Mouse (Mus musculus) ES-Bruce4 (cell line): ENCODE results near the gene Pfkp. TPM values are rescaled to one million over a fixed set of nuclear protein-coding genes. Genes with fewer than 3 reads are reported as not detected.

Experiments used
- H3K27ac ChIP-seq: 2 replicates; pipeline ENCODE4 v1.5.1; 2012; ENCODE audit warnings: low read length, inconsistent platforms; ENCODE audit not compliant: insufficient read depth
- H3K27me3 ChIP-seq: 2 replicates; pipeline ENCODE4 v1.6.1; 2012; ENCODE audit warnings: mild to moderate bottlenecking, low read length, inconsistent platforms; ENCODE audit not compliant: control insufficient read depth, poor library complexity, insufficient read depth, severe bottlenecking
- H3K36me3 ChIP-seq: 2 replicates; pipeline ENCODE4 v1.6.1; 2012; ENCODE audit warnings: inconsistent platforms, mild to moderate bottlenecking, low read length, moderate library complexity; ENCODE audit not compliant: control insufficient read depth, poor library complexity, insufficient read depth, severe bottlenecking
- H3K4me1 ChIP-seq: one replicate; pipeline ENCODE4 v1.8.1; 2011; ENCODE audit warnings: low read length; ENCODE audit not compliant: control insufficient read depth, insufficient read depth
- H3K4me3 ChIP-seq: 2 replicates; pipeline ENCODE4 v1.5.1; 2011; ENCODE audit warnings: low read depth, mild to moderate bottlenecking, low read length
- H3K9ac ChIP-seq: 2 replicates; pipeline ENCODE4 v1.6.1; 2012; ENCODE audit warnings: low read depth, mild to moderate bottlenecking, inconsistent platforms; ENCODE audit not compliant: poor library complexity, severe bottlenecking
- H3K9me3 ChIP-seq: replicated peaks from 2 replicates; pipeline ENCODE4 v1.6.1; 2012; ENCODE audit warnings: mild to moderate bottlenecking, low read length, inconsistent platforms; ENCODE audit not compliant: control insufficient read depth, poor library complexity, insufficient read depth, severe bottlenecking
- CTCF ChIP-seq: IDR thresholded peaks from one replicate; pipeline ENCODE4 v1.8.1; 2011; ENCODE audit warnings: low read depth, low read length
- EP300 ChIP-seq: IDR thresholded peaks from 2 replicates; pipeline ENCODE4 v1.6.1; 2011; ENCODE audit warnings: low read depth, low read length; ENCODE audit not compliant: insufficient read depth
- POLR2A ChIP-seq: IDR thresholded peaks from one replicate; pipeline ENCODE4 v1.8.1; 2011; ENCODE audit warnings: low read length; ENCODE audit not compliant: insufficient read depth
- polyA plus RNA-seq: library from polyadenylated mRNA; stranded (reverse); fragments of >200 nt; gene quantifications from 2 replicates; pipeline ENCODE4 v1.2.4, GENCODE M21; 2011; ENCODE audit warnings: low read depth; ENCODE audit not compliant: missing spikeins, insufficient read depth, insufficient read length

The Pfkp gene
- polyA plus RNA-seq, 1 experiment, result 108 TPM

DNA sequence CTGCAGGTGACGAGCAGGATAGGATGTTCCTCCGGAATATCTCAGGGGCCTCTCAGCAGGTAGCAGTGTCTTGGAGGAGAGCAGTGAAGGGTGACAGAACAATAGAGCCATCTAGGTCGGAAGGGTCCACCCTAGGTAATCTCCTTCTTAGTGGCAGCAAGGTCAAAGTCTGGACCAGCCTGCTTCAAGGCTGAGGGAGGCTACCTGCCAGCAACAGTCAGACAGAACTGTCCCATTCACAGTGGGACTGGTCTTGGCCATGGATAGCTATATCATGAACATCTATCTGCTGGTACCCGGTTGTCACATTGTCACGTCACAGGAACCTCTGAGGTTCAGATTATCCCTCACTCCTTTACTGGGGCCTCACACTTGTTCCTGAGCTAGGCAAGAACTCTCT lies 15.6 kb upstream of the Pfkp start:
- Histone ChIP-seq H3K9me3 (no peaks in the 10 kb centered on the region), H3K4me3 (no peak overlapping the region), H3K9ac (no peak overlapping the region), H3K27ac (no peak overlapping the region), H3K36me3 (no peaks in the 10 kb centered on the region), H3K27me3 (no peaks in the 10 kb centered on the region), H3K4me1 (no peaks in the 10 kb centered on the region)
- TF ChIP-seq POLR2A (no peak), EP300 (0 out of 2 replicates have a peak, but pooled peaks have one; percentile 40)

DNA sequence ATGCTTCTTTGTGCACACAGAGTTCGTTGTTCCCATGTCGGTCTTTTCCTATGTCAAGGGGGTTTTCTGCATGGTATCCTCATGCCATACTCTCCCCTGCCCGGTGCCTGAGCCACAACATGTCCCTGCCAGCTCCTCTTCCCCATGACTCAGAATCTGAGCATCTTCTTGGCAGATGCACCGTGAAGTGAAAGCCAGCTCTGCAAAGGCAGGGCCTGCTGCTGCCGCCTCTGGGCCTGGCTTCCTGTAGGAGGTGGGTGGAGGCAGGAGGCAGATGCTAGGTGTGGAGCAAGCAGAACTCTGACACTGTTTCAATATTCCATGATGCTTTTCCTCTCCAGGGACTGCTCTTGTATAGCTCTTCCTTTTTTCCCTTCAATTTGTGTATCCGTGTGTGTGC lies 10.7 kb upstream of the Pfkp start:
- no peaks in the 10 kb centered on the region for H3K36me3 ChIP-seq
- no peak overlapping the region for H3K4me3 ChIP-seq
- no peak overlapping the region for H3K9ac ChIP-seq
- no peak for TF ChIP-seq POLR2A
- TF ChIP-seq EP300, result no peak
- no peak for TF ChIP-seq CTCF
- H3K27me3 ChIP-seq, result no peaks in the 10 kb centered on the region
- H3K4me1 ChIP-seq, result no peaks in the 10 kb centered on the region
- no peaks in the 10 kb centered on the region for H3K9me3 ChIP-seq
- H3K27ac ChIP-seq, result no peak overlapping the region

DNA sequence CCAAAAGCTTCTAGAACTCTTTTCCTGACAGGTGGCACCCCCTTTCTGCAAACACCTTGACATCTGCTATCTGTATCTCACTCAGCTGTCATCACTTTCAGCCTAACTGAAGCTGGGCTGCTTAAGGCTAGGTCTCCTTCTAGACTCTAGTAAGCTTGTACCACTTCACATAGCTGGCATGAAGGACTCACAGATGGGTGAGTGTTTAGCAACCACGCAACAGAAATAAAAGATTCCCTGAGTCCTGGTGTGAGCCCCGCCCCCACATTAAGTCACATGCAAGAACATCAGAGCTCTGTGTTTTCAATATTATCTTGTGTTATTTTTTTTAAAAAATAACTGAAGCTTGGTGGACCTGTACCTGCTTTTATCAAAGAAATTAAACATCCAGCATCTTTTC lies 8.7 kb upstream of the Pfkp start:
- H3K9ac ChIP-seq, result no peak overlapping the region
- H3K36me3 ChIP-seq, result no peaks in the 10 kb centered on the region
- H3K27ac ChIP-seq, result no peak overlapping the region
- H3K9me3 ChIP-seq, result no peaks in the 10 kb centered on the region
- H3K4me1 ChIP-seq, result no peaks in the 10 kb centered on the region
- H3K27me3 ChIP-seq, result no peaks in the 10 kb centered on the region
- H3K4me3 ChIP-seq, result no peak overlapping the region
- no peak for TF ChIP-seq POLR2A
- TF ChIP-seq CTCF, result no peak
- no peak for TF ChIP-seq EP300

DNA sequence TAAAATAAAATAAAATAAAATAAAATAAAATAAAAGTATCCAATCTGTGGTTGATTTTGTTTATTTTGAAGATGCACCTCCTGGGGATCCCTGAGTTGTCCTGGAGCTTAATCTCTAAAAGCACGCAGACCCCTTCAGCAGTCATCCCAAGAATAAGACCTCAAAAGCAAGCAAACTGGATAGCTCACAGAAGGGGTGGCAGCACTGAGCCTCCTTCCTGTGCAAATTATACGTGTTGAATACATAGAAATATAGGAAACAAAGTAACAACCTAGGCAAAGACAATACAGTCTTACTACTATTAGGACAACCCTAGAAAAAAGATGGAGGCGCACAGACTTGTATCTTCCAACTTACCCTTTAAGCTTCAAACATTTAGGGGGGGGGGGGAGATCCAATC lies 965 bp upstream of the Pfkp start:
- Histone ChIP-seq H3K4me1 (no peaks in the 10 kb centered on the region), H3K9me3 (no peaks in the 10 kb centered on the region), H3K4me3 (no peak overlapping the region), H3K36me3 (no peaks in the 10 kb centered on the region; the same call in 1 of the 2 replicates), H3K27ac (no peak overlapping the region), H3K27me3 (no peaks in the 10 kb centered on the region), H3K9ac (no peak overlapping the region)
- TF ChIP-seq POLR2A, result no peak
- no peak for TF ChIP-seq EP300
- TF ChIP-seq CTCF, result no peak

DNA sequence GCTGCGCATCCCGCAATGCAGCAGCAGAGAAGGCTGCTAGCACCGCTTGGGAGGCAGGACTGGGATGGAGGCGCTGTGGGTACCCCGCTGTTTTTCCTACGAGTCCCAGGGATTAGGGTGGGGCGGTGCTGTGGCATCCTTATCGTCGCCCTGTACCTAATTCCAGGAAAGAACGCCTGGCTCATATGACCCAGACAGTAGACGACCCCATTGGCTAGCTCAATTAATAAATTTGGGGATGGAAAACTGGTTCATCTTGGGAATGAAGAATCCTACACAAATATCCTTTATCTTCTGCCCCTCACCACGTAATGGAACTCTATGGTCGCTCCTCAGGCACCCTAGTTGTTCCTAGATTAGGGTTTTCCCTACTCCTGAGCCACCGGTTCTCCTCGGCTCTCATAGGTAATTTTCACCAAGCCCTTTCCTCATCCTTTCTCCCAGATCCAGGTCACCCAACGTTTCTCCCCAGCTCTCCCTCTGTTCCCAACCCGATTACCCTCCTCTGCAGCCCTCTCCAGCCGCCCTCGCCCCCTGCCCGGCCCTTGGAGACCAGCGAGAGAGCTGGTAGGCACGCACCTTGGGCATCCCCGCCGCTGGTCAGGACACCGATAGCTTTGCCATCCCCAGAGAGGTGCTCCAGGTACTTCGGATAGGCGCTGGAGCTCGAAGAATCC lies 447 bp downstream of the Pfkp start:
- H3K27ac ChIP-seq, result no peak overlapping the region
- H3K9ac ChIP-seq, result peak overlapping the region; percentile 82

More for the DNA sequence above, 447 bp downstream of the Pfkp start:
- H3K4me1 ChIP-seq, result no peaks in the 10 kb centered on the region
- no peaks in the 10 kb centered on the region for H3K27me3 ChIP-seq
- H3K36me3 ChIP-seq, result no peaks in the 10 kb centered on the region; the same call in none of the 2 replicates
- no peak for TF ChIP-seq EP300
- no peak for TF ChIP-seq CTCF
- no peak for TF ChIP-seq POLR2A
- no peaks in the 10 kb centered on the region for H3K9me3 ChIP-seq
- peak overlapping the region; percentile 97 for H3K4me3 ChIP-seq
